Mouse (Mus musculus) megakaryocyte, embryonic 14.5 days (primary cell): ENCODE data around the gene Fli1.

Experiments
- FLI1 ChIP-seq: IDR thresholded peaks from 2 replicates; pipeline ENCODE4 v1.6.1; 2012; ENCODE audit warnings: low read length, inconsistent platforms, mixed read lengths
- GATA1 ChIP-seq: IDR thresholded peaks from 3 replicates; pipeline ENCODE4 v1.6.1; 2012; ENCODE audit warnings: mixed read lengths, low read length, inconsistent platforms, borderline replicate concordance

GRCm38 (mm10) chr9:32530975-32531374 is 11.7 kb downstream of the Fli1 start:
- TF ChIP-seq FLI1, result no peak
- TF ChIP-seq GATA1, result no peak
